Mouse (Mus musculus): ENCODE measurements at regions not wholly inside any gene's neighbourhood (a gene's known extent, or its start where the extent isn't known, plus 50 kb on each side); places are given as distances from the start of the nearest gene placed in this dataset.

DNA sequence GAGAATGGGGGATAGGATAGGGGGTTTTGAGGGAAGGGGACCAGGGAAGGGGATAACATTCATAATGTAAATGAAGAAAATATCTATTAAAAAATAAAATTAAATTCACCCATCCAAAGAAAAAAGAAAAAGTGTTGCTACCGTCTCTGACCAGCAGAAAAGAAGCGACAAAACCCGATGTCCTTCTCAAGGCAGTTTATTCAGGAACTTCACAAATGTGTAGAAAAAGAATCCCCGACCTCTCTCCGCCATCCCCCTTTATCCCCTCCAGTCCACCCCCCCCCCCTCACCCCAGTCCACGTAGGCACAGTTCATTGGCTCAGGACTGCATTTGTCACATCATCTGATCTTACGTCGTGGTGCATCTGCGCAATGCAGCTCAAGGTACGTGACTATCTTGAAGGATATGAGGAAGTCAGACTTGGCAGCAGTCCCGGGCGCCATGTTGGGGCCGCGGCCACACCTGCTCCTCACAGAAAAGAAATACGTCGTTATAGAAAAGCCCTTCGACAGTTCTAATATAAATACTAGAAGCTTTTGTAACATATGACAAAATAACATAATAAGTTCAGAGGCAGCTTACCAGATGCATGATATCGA lies 750.3 kb downstream of the Kcnj2 start:
- no peaks in the 10 kb centered on the region for H3K36me3 ChIP-seq (ENCODE audit: control insufficient read depth, insufficient read depth, low read length)
- 90% methylated on average over 18 of the region's 18 CpGs for WGBS
- H3K4me3 ChIP-seq (ENCODE audit: extremely low read depth, insufficient read depth, insufficient read length): no peak overlapping the region
- TF ChIP-seq POLR2A (IDR thresholded peaks at IDR 0.05; ENCODE audit: low read depth, low read length) (no peak), CTCF (IDR thresholded peaks at IDR 0.05; ENCODE audit: extremely low read depth, insufficient read depth, insufficient read length, insufficient replicate concordance) (no peak)
- DNase-seq (ENCODE audit: low read depth in 1 of 2, low spot score in 2 of 2): no peak
- H3K27ac ChIP-seq (ENCODE audit: insufficient read depth, low read length): no peak overlapping the region
- peaks cover 2% of the 10 kb centered on the region; the same call in 1 of the 2 replicates for H3K4me1 ChIP-seq (ENCODE audit: control insufficient read depth, insufficient read depth, insufficient read length)
- no peaks in the 10 kb centered on the region for H3K27me3 ChIP-seq (ENCODE audit: control insufficient read depth, insufficient read depth, low read length)

DNA sequence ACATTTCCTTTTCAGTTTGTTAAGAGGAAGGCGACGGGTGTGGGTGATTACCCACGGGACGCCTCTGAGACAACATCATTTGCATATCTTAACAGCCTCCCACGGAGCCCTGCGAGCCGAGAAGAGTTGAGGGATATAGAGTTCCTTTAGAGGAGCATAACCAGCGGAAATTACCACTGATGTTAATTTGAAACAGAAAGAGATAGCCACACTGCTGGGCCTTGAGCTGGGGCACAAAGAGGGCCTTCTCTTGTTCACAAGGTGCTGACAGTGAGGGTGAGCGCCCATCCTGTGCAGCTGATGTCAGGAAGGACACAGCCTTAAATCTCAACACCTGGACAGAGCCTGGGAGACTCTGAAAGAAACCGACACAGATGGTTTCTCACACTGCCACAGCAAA lies 752.2 kb downstream of the Kcnj2 start:
- peaks cover 2% of the 10 kb centered on the region; the same call in 1 of the 2 replicates for H3K4me1 ChIP-seq (ENCODE audit: control insufficient read depth, insufficient read depth, insufficient read length)
- H3K27me3 ChIP-seq (ENCODE audit: control insufficient read depth, insufficient read depth, low read length): no peaks in the 10 kb centered on the region
- peak overlapping the region; percentile 62 for H3K27ac ChIP-seq (ENCODE audit: insufficient read depth, low read length)
- TF ChIP-seq CTCF (IDR thresholded peaks at IDR 0.05; ENCODE audit: extremely low read depth, insufficient read depth, insufficient read length, insufficient replicate concordance) (no peak), POLR2A (IDR thresholded peaks at IDR 0.05; ENCODE audit: low read depth, low read length) (no peak)
- DNase-seq (ENCODE audit: low read depth in 1 of 2, low spot score in 2 of 2): peak; percentile 45 to 62
- H3K4me3 ChIP-seq (ENCODE audit: extremely low read depth, insufficient read depth, insufficient read length): no peak overlapping the region; the same call in 1 of the 2 replicates
- no peaks in the 10 kb centered on the region for H3K36me3 ChIP-seq (ENCODE audit: control insufficient read depth, insufficient read depth, low read length)
- WGBS: 15% methylated on average over 10 of the region's 10 CpGs

DNA sequence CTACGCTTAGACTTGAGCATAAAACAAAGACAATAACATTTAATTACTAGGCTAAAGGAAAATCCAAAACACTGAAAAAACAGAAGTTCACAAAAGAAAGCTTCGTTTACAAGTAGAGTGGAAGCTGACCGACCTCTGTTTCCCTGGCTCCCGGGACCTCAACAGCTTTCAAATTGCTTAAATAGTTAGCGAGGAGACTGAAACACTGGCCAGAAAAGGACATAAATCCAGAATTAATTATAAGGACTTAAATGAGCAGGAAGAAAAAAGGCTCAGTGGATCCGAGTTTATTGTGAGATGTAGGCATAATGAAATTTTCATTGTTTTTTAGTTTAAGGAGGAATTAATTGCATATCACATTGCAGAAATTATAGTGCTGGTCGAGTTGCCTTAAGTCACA lies 754.4 kb downstream of the Kcnj2 start:
- Histone ChIP-seq H3K36me3 (ENCODE audit: control insufficient read depth, insufficient read depth, low read length) (no peaks in the 10 kb centered on the region), H3K27ac (ENCODE audit: insufficient read depth, low read length) (no peak overlapping the region), H3K27me3 (ENCODE audit: control insufficient read depth, insufficient read depth, low read length) (no peaks in the 10 kb centered on the region), H3K4me1 (ENCODE audit: control insufficient read depth, insufficient read depth, insufficient read length) (peaks cover 2% of the 10 kb centered on the region; the same call in 1 of the 2 replicates), H3K4me3 (ENCODE audit: extremely low read depth, insufficient read depth, insufficient read length) (no peak overlapping the region)
- WGBS: 79% methylated on average over 7 of the region's 7 CpGs
- DNase-seq (ENCODE audit: low read depth in 1 of 2, low spot score in 2 of 2): no peak
- TF ChIP-seq CTCF (IDR thresholded peaks at IDR 0.05; ENCODE audit: extremely low read depth, insufficient read depth, insufficient read length, insufficient replicate concordance) (no peak), POLR2A (IDR thresholded peaks at IDR 0.05; ENCODE audit: low read depth, low read length) (no peak)

DNA sequence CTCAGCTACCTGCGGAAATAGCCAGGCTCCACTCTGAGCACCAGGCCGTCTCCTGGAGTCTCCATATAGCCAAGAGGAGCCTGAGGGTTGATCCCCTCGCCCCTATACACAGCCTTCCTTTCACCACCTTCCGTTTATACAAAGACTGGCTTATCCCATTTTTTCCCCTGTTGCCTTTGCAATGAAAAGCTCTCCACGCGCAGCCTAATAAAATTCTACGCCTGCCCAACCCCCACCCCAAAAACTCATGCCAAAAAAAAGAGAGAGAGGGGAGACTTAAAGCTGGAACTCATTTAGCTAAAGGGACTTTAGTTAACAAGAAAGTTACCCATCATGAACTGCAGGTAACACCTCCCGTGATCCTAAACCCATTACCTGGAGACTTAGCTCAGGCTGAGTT lies 762.5 kb downstream of the Kcnj2 start:
- TF ChIP-seq CTCF (IDR thresholded peaks at IDR 0.05; ENCODE audit: extremely low read depth, insufficient read depth, insufficient read length, insufficient replicate concordance) (no peak), POLR2A (IDR thresholded peaks at IDR 0.05; ENCODE audit: low read depth, low read length) (no peak)
- DNase-seq (ENCODE audit: low read depth in 1 of 2, low spot score in 2 of 2): no peak
- Histone ChIP-seq H3K27ac (ENCODE audit: insufficient read depth, low read length) (no peak overlapping the region), H3K4me1 (ENCODE audit: control insufficient read depth, insufficient read depth, insufficient read length) (no peaks in the 10 kb centered on the region; the same call in 1 of the 2 replicates), H3K4me3 (ENCODE audit: extremely low read depth, insufficient read depth, insufficient read length) (no peak overlapping the region), H3K36me3 (ENCODE audit: control insufficient read depth, insufficient read depth, low read length) (no peaks in the 10 kb centered on the region), H3K27me3 (ENCODE audit: control insufficient read depth, insufficient read depth, low read length) (no peaks in the 10 kb centered on the region)
- WGBS: 84% methylated on average over 8 of the region's 8 CpGs

DNA sequence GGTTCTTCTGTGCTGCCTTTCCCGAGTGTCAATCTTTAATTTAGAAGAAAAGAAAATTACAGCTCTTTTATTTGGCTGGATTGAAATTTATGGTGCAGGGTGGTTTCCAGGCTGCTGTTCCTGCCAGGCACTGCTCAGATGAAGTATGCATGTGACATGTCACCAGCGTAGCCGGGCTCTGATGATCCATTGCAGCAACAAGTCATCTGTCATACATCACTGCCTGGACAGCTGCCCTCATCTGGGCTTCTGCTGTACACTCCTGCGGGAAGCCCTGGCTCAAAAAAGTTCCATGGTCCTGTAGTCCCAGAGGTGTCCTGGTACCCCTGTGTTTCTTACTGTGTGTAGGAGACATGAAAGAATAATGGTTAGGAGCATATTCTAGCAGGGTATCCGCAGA lies 773.0 kb downstream of the Kcnj2 start:
- Histone ChIP-seq H3K4me3 (ENCODE audit: extremely low read depth, insufficient read depth, insufficient read length) (no peak overlapping the region), H3K27me3 (ENCODE audit: control insufficient read depth, insufficient read depth, low read length) (no peaks in the 10 kb centered on the region), H3K36me3 (ENCODE audit: control insufficient read depth, insufficient read depth, low read length) (no peaks in the 10 kb centered on the region), H3K4me1 (ENCODE audit: control insufficient read depth, insufficient read depth, insufficient read length) (no peaks in the 10 kb centered on the region), H3K27ac (ENCODE audit: insufficient read depth, low read length) (no peak overlapping the region)
- 70% methylated on average over 5 of the region's 5 CpGs for WGBS
- DNase-seq (ENCODE audit: low read depth in 1 of 2, low spot score in 2 of 2): no peak
- TF ChIP-seq POLR2A (IDR thresholded peaks at IDR 0.05; ENCODE audit: low read depth, low read length): no peak
- no peak for TF ChIP-seq CTCF (IDR thresholded peaks at IDR 0.05; ENCODE audit: extremely low read depth, insufficient read depth, insufficient read length, insufficient replicate concordance)

DNA sequence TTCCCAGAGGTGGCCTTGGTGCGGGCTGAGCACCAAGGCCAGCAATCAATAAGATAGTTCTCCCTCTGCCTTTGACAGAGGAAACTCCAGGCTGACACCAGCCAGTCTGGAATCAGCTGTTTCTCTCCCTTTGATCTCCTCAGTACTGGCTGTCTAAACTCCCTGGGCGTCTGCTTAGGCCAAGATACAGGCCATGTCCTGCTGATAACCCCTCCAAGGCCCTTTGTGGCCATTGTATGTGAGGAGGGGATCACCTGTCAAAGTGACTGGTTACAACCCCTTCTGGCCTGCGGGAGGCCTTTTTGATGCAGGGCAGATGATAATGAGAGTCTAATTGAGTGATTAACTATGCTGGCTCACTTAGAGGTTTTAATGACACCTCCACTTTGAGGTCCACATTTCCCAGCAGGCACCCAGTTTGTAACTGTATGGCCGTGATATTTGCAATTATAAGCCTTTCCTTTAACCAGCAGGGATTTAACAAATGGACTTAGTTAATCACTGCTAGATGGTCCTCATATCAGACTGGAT lies 777.8 kb downstream of the Kcnj2 start:
- no peaks in the 10 kb centered on the region for H3K27me3 ChIP-seq (ENCODE audit: control insufficient read depth, insufficient read depth, low read length)
- H3K36me3 ChIP-seq (ENCODE audit: control insufficient read depth, insufficient read depth, low read length): no peaks in the 10 kb centered on the region
- H3K4me3 ChIP-seq (ENCODE audit: extremely low read depth, insufficient read depth, insufficient read length): no peak overlapping the region
- 83% methylated on average over 4 of the region's 4 CpGs for WGBS
- DNase-seq (ENCODE audit: low read depth in 1 of 2, low spot score in 2 of 2): no peak
- TF ChIP-seq POLR2A (IDR thresholded peaks at IDR 0.05; ENCODE audit: low read depth, low read length) (no peak), CTCF (IDR thresholded peaks at IDR 0.05; ENCODE audit: extremely low read depth, insufficient read depth, insufficient read length, insufficient replicate concordance) (no peak)
- no peaks in the 10 kb centered on the region for H3K4me1 ChIP-seq (ENCODE audit: control insufficient read depth, insufficient read depth, insufficient read length)
- no peak overlapping the region for H3K27ac ChIP-seq (ENCODE audit: insufficient read depth, low read length)

DNA sequence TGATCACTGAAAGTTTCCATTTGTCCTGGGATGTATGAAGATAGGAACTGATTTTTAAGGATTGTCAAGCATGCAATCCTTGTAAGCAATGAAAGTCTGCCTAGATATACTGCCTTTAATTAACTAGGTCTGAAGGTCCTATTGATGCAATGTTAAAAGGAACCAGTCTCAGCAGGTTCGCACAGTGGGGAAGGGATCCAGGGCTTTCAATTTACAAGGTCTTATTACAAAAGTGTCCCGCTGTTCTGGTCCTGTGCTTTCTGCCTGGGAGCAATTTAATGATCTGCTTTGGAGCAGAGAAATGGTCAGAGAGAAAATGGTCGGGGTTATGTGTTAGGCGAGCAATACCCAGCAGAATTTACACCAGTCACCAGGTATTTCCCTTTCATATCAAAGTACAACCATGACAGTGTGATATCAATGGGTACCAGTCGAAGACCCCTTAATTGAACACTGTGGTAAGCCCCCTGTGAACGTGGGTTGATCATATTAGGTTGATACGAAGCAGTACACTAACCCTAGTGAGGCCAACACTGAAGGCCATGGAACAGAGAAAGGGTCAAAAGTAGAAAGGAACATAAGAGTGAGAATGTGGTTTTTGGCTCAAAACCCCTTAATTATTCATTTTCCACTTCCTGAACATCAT lies 778.5 kb downstream of the Kcnj2 start:
- Histone ChIP-seq H3K4me3 (ENCODE audit: extremely low read depth, insufficient read depth, insufficient read length) (no peak overlapping the region), H3K27me3 (ENCODE audit: control insufficient read depth, insufficient read depth, low read length) (no peaks in the 10 kb centered on the region), H3K4me1 (ENCODE audit: control insufficient read depth, insufficient read depth, insufficient read length) (no peaks in the 10 kb centered on the region), H3K36me3 (ENCODE audit: control insufficient read depth, insufficient read depth, low read length) (no peaks in the 10 kb centered on the region), H3K27ac (ENCODE audit: insufficient read depth, low read length) (no peak overlapping the region)
- no peak for DNase-seq (ENCODE audit: low read depth in 1 of 2, low spot score in 2 of 2)
- TF ChIP-seq CTCF (IDR thresholded peaks at IDR 0.05; ENCODE audit: extremely low read depth, insufficient read depth, insufficient read length, insufficient replicate concordance) (no peak), POLR2A (IDR thresholded peaks at IDR 0.05; ENCODE audit: low read depth, low read length) (no peak)
- 73% methylated on average over 7 of the region's 7 CpGs for WGBS

Data from spleen, adult 2 months (tissue).